Mouse (Mus musculus): ENCODE measurements around the gene Mss51.

DNA sequence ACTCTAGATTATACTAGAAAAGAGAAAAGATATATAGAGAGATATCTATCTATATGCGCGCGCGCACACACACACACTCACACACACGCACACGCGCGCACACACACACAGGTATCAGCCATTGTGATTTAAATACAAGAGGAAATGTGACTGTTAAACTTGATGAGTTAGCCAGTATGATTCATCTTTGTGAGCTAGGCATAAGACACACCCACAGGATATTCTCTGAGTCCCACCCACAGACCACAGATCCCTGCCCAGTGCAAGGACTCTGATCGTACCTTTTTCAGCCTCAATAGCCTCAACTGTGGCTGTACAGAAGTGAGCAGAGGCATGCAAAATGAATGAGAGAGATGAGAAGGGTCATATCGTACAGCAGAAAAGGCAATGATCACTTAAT lies 6.3 kb upstream of the Mss51 start:
- no peak for TF ChIP-seq CTCF (IDR thresholded peaks at IDR 0.05; ENCODE audit: insufficient read depth, low read depth, low read length)
- TF ChIP-seq POLR2A (IDR thresholded peaks at IDR 0.05; ENCODE audit: insufficient read depth, low read depth, low read length): no peak

Data from olfactory bulb, adult 2 months (tissue).